Mouse (Mus musculus) CH12.LX (cell line): ENCODE data around the gene Kcnma1. TPM values are rescaled to one million over a fixed set of nuclear protein-coding genes. Genes with fewer than 3 reads are reported as not detected.

Source experiments
- DNase-seq: peaks from one replicate; pipeline ENCODE4 v3.0.0-alpha.2; 2013; ENCODE audit errors: extremely low read depth
- H3K27ac ChIP-seq: 2 replicates; pipeline ENCODE4 v1.5.1; 2012; ENCODE audit warnings: low read depth, mild to moderate bottlenecking, control low read depth, moderate library complexity; ENCODE audit not compliant: insufficient read depth
- H3K27me3 ChIP-seq: replicated peaks from 2 replicates; pipeline ENCODE3; 2012; ENCODE audit warnings: inconsistent platforms
- H3K36me3 ChIP-seq, 2 experiments: replicated peaks in 1 of 2; 2 replicates each; pipeline versions ENCODE3 to v1.6.1; 2012; ENCODE audit warnings: inconsistent platforms in 1 of 2, low read length in 1 of 2, mild to moderate bottlenecking in 1 of 2, mixed read lengths in 1 of 2, moderate library complexity in 1 of 2; ENCODE audit not compliant: control insufficient read depth in 1 of 2, insufficient read depth in 1 of 2
- H3K4me1 ChIP-seq, 2 experiments: 2 replicates each; pipeline ENCODE4 v1.6.1; 2012; ENCODE audit warnings: inconsistent platforms in 1 of 2, moderate library complexity in 1 of 2; ENCODE audit not compliant: insufficient read depth in 2 of 2, control insufficient read depth in 1 of 2
- H3K4me2 ChIP-seq: 2 replicates; pipeline ENCODE4 v1.6.1; 2012; ENCODE audit warnings: low read depth, mild to moderate bottlenecking, control low read depth; ENCODE audit not compliant: poor library complexity, insufficient read depth, severe bottlenecking
- H3K4me3 ChIP-seq, 3 experiments: fragments of 150-350 bp in 1 of 3; sonication (generic) in 1 of 3; replicated peaks in 1 of 3; 2 replicates each; pipeline versions ENCODE3 to v1.5.1; 2011 to 2012; ENCODE audit warnings: low read depth in 2 of 3, low read length in 2 of 3, mild to moderate bottlenecking in 2 of 3, moderate library complexity in 2 of 3, control low read depth in 1 of 3, improper control_type of control experiment in 1 of 3, inconsistent platforms in 1 of 3, mixed read lengths in 1 of 3; ENCODE audit not compliant: poor library complexity in 1 of 3
- H3K79me2 ChIP-seq: replicated peaks from 2 replicates; pipeline ENCODE4 v1.6.1; 2012; ENCODE audit warnings: mild to moderate bottlenecking, moderate library complexity; ENCODE audit not compliant: control insufficient read depth, poor library complexity, insufficient read depth, severe bottlenecking; ENCODE audit errors: extremely low read depth
- H3K9ac ChIP-seq: 2 replicates; pipeline ENCODE4 v1.6.1; 2012; ENCODE audit warnings: low read depth, mild to moderate bottlenecking, control low read depth, moderate library complexity; ENCODE audit not compliant: insufficient read depth
- H3K9me3 ChIP-seq: replicated peaks from 2 replicates; pipeline ENCODE3; 2012; ENCODE audit warnings: low read length, inconsistent platforms, mixed read lengths
- CHD2 ChIP-seq: IDR thresholded peaks from 2 replicates; pipeline ENCODE4 v1.6.1; 2011; ENCODE audit warnings: low read length, improper control_type of control experiment
- E2F4 ChIP-seq: IDR thresholded peaks from 2 replicates; pipeline ENCODE4 v1.6.1; 2011; ENCODE audit warnings: low read depth, low read length, improper control_type of control experiment; ENCODE audit not compliant: insufficient replicate concordance
- ELF1 ChIP-seq: IDR thresholded peaks from 2 replicates; pipeline ENCODE4 v1.6.1; 2014; ENCODE audit warnings: low read depth, mild to moderate bottlenecking, inconsistent platforms, low read length, improper control_type of control experiment
- GABPA ChIP-seq: IDR thresholded peaks from 2 replicates; pipeline ENCODE4 v1.6.1; 2012; ENCODE audit warnings: low read depth, low read length, improper control_type of control experiment, inconsistent platforms; ENCODE audit not compliant: insufficient replicate concordance
- IRF4 ChIP-seq: IDR thresholded peaks from 2 replicates; pipeline ENCODE4 v1.6.1; 2014; ENCODE audit warnings: low read depth, mild to moderate bottlenecking, inconsistent platforms, low read length, improper control_type of control experiment
- JUN ChIP-seq: IDR thresholded peaks from 2 replicates; pipeline ENCODE4 v1.6.1; 2011; ENCODE audit warnings: low read depth, mild to moderate bottlenecking, low read length, improper control_type of control experiment, moderate library complexity; ENCODE audit not compliant: insufficient read depth
- JUND ChIP-seq: conservative IDR thresholded peaks from 2 replicates; pipeline ENCODE4 v1.6.1; 2011; ENCODE audit warnings: low read depth, low read length, improper control_type of control experiment
- KAT2A ChIP-seq: IDR thresholded peaks from 2 replicates; pipeline ENCODE4 v1.6.1; 2012; ENCODE audit warnings: low read length, improper control_type of control experiment, inconsistent platforms; ENCODE audit not compliant: insufficient replicate concordance
- MYC ChIP-seq: IDR thresholded peaks from 2 replicates; pipeline ENCODE4 v1.6.1; 2011; ENCODE audit warnings: low read depth, mild to moderate bottlenecking, improper control_type of control experiment, low read length
- POLR2A ChIP-seq: IDR thresholded peaks from 2 replicates; pipeline ENCODE4 v1.6.1; 2011; ENCODE audit warnings: low read depth, mild to moderate bottlenecking, improper control_type of control experiment, low read length
- RAD21 ChIP-seq: IDR thresholded peaks from 2 replicates; pipeline ENCODE4 v1.6.1; 2011; ENCODE audit warnings: low read depth, mild to moderate bottlenecking, low read length, improper control_type of control experiment, moderate library complexity
- SIN3A ChIP-seq: IDR thresholded peaks from 2 replicates; pipeline ENCODE4 v1.6.1; 2012; ENCODE audit warnings: low read length, improper control_type of control experiment, inconsistent platforms
- TBP ChIP-seq: conservative IDR thresholded peaks from 2 replicates; pipeline ENCODE4 v1.6.1; 2011; ENCODE audit warnings: low read depth, low read length, improper control_type of control experiment
- TCF12 ChIP-seq: IDR thresholded peaks from 2 replicates; pipeline ENCODE4 v1.6.1; 2014; ENCODE audit warnings: low read depth, mild to moderate bottlenecking, inconsistent platforms, low read length, improper control_type of control experiment
- USF1 ChIP-seq: IDR thresholded peaks from 2 replicates; pipeline ENCODE4 v1.6.1; 2014; ENCODE audit warnings: low read depth, mild to moderate bottlenecking, inconsistent platforms, low read length, improper control_type of control experiment
- ZKSCAN1 ChIP-seq: IDR thresholded peaks from 2 replicates; pipeline ENCODE4 v1.6.1; 2012; ENCODE audit warnings: low read depth, inconsistent platforms, low read length, improper control_type of control experiment, borderline replicate concordance
- ZNF384 ChIP-seq: IDR thresholded peaks from 2 replicates; pipeline ENCODE4 v1.6.1; 2012; ENCODE audit warnings: low read depth, low read length, improper control_type of control experiment, inconsistent platforms
- dilution Hi-C: fragments of 300-500 bp; cut with MboI; formaldehyde crosslinking; loops from 2 replicates; pipeline ENCODE4 v1.14.3; 2020; ENCODE audit warnings: low sequenced_read_pairs; ENCODE audit not compliant: extremely low pct_unique_long_range_greater_than_20kb, extremely low pct_ligation_motif_present
- in situ Hi-C: fragments of 300-500 bp; cut with MboI; formaldehyde crosslinking; loops from 3 replicates; pipeline ENCODE4 v1.14.3; 2019; ENCODE audit warnings: low sequenced_read_pairs, low pct_ligation_motif_present, low pct_unique_long_range_greater_than_20kb, mixed read lengths
- polyA plus RNA-seq: library from polyadenylated mRNA; unstranded; fragments of >175 nt; gene quantifications from 2 replicates; pipeline ENCODE4 v1.2.1, GENCODE M21; 2012; ENCODE audit warnings: low read depth; ENCODE audit not compliant: insufficient read length
- total RNA-seq, 2 experiments: library from RNA; depleted of rRNA; stranded (reverse); fragments of 300-350 nt in 1 of 2; fragments of >200 nt in 1 of 2; gene quantifications; 2 replicates each; pipeline ENCODE4 v1.2.3; 2012 to 2014

Gene Kcnma1
- total and polyA plus RNA-seq, 3 experiments = 0.10 to 0.17 (median 0.12) TPM

DNA sequence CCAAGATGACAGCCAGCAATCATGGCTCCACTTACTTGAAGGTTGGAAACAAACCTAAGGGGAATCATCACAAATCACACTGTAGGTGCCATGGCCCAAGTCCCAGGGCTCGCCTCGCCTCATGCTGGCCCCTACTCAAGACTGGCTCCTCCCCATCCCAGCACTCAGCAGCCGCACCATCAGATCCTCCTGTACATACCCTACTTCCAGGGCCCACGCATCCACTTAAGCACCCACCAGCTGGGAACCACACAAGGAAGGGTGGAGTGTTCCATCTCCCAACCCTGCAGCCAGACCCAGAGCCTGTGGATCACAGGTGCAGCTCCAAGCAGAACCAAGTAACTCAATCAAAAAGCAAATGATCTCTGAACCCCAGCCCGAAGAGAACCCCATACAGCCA lies 114.8 kb downstream of the Kcnma1 start:
- dilution Hi-C loops = no loop called here
- H3K4me3 ChIP-seq = no peak overlapping the region
- TF ChIP-seq JUND (no peak), KAT2A (no peak)
- TF ChIP-seq, all 38 proteins: peak for 0
- Histone ChIP-seq H3K4me2 (no peak overlapping the region), H3K4me1 (peaks cover 0 to 10% of the 10 kb centered on the region in 2 experiments; a peak in 1 of 4 replicates), H3K27me3 (no peaks in the 10 kb centered on the region), H3K79me2 (no peaks in the 10 kb centered on the region), H3K36me3 (no peaks in the 10 kb centered on the region), H3K9ac (no peak overlapping the region), H3K9me3 (peaks cover 41% of the 10 kb centered on the region), H3K27ac (no peak overlapping the region)
- in situ Hi-C loops = no loop called here
- DNase-seq = no peak

DNA sequence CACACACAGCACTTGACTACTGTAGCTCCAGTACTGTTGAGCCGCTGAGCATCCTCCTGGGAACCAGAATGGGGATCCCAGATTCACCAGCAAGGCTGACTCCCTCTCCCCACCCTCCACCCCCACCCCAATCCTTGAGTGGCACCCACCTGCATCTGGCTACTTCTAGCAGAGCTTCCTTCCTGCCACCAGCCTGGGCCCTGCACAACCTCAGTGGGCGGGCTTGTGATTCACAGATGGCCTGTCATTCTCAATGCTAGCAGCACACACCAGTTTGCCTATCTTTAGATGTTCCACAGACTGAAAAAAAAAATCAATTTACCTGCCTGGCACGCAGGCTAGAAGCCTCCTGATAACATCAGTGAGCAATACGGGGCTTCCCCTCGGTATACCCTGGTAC lies 116.5 kb downstream of the Kcnma1 start:
- dilution Hi-C loops = no loop called here
- H3K79me2 ChIP-seq = no peaks in the 10 kb centered on the region
- no peaks in the 10 kb centered on the region for H3K36me3 ChIP-seq
- H3K4me3 ChIP-seq = no peak overlapping the region
- TF ChIP-seq ZNF384 = no peak
- no peak for TF ChIP-seq GABPA
- TF ChIP-seq E2F4 = no peak
- no peak for TF ChIP-seq CHD2
- TF ChIP-seq ZKSCAN1 = no peak
- no peak for TF ChIP-seq USF1
- no peak for TF ChIP-seq TBP
- no peak for TF ChIP-seq POLR2A
- TF ChIP-seq JUN = no peak
- TF ChIP-seq ELF1 = no peak
- no peak for TF ChIP-seq MYC
- TF ChIP-seq TCF12 = no peak
- no peak for TF ChIP-seq IRF4
- no peak for TF ChIP-seq SIN3A
- TF ChIP-seq RAD21 = no peak
- no peak overlapping the region for H3K27ac ChIP-seq
- H3K27me3 ChIP-seq = no peaks in the 10 kb centered on the region
- no peak overlapping the region for H3K4me2 ChIP-seq
- H3K9me3 ChIP-seq = peaks cover 37% of the 10 kb centered on the region
- peaks cover 0 to 9% of the 10 kb centered on the region in 2 experiments; a peak in 1 of 4 replicates for H3K4me1 ChIP-seq
- in situ Hi-C loops = no loop called here
- H3K9ac ChIP-seq = no peak overlapping the region
- no peak for DNase-seq
